Comparison of ENCODE assay signal across 21 mouse cellular contexts in the genomic region with DNA sequence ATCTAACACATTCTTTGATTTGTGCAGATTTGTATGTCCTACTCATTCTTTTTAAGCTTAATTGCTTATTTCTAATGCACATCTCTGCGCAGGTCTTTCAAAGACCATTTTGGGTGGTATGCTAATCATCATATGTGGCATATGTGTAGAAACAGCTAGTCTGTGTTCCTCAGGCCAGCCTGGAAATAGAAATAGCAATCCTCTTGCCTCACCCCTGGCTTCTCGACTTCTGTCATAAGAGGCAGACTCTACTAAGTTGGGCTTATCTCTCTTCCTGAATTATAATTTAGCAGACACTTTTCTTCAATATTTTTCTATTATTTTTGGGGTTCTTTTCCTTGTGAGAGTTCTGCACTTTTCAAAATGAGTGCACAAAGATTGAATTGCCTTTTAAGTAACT. TPM values are rescaled to one million over a fixed set of nuclear protein-coding genes. Genes with fewer than 3 reads are reported as not detected.
DNase-seq lines count a peak whose midpoint lies in the region; ATAC-seq and TF ChIP-seq lines count a peak whose summit lies in the region.
"Had no signal": no experiment of that assay in that cellular context is flagged by ENCODE, and none has a peak within 500 bp of the region (broad histone marks: within the 10 kb centered on the region; RNA-seq: fewer than 3 reads in every experiment).

No protein-coding gene starts in this region.

- 49% methylated on average over 2 of the region's 2 CpGs for WGBS in liver, adult 2 months
- 72% methylated on average over 2 of the region's 2 CpGs for WGBS in liver, embryonic 11.5 days
- WGBS in intestine, embryonic 15.5 days = 46% methylated on average over 2 of the region's 2 CpGs
- 69% methylated on average over 2 of the region's 2 CpGs for WGBS in stomach, embryonic 14.5 days
- 74% methylated on average over 2 of the region's 2 CpGs for WGBS in midbrain, embryonic 16.5 days

- H3K79me2 ChIP-seq in liver, adult 2 months (ENCODE audit: control insufficient read depth, insufficient read depth, low read length) = no peaks in the 10 kb centered on the region; the same call in 1 of the 2 replicates

- no peak overlapping the region for H3K4me3 ChIP-seq in gastrocnemius, adult 2 months
- H3K4me3 ChIP-seq in liver, adult 2 months (ENCODE audit: insufficient read depth, low read depth, low read length) = no peak overlapping the region
- no peak overlapping the region for H3K4me3 ChIP-seq in liver, embryonic 11.5 days (ENCODE audit: low read depth, low read length)
- no peak overlapping the region for H3K4me3 ChIP-seq in intestine, embryonic 15.5 days (replicated peaks)
- H3K4me3 ChIP-seq in stomach, embryonic 14.5 days (ENCODE audit: low read depth, low read length) = no peak overlapping the region
- no peak overlapping the region for H3K4me3 ChIP-seq in midbrain, embryonic 16.5 days (ENCODE audit: low read depth, low read length)
- H3K4me3 ChIP-seq: forebrain, embryonic 15.5 days; limb, embryonic 13.5 days; neural tube, embryonic 12.5 days had no signal

- TF ChIP-seq POLR2A in liver, adult 2 months (IDR thresholded peaks at IDR 0.05; ENCODE audit: extremely low read depth, insufficient read depth, low read length) = no peak

- no peaks in the 10 kb centered on the region for H3K9me3 ChIP-seq in liver, embryonic 11.5 days (ENCODE audit: control insufficient read depth, low read length)
- no peaks in the 10 kb centered on the region for H3K9me3 ChIP-seq in intestine, embryonic 15.5 days
- H3K9me3 ChIP-seq in stomach, embryonic 14.5 days (ENCODE audit: control insufficient read depth, low read depth, low read length) = no peaks in the 10 kb centered on the region
- H3K9me3 ChIP-seq in midbrain, embryonic 16.5 days (replicated peaks; ENCODE audit: control insufficient read depth, low read length, poor library complexity, severe bottlenecking) = no peaks in the 10 kb centered on the region
- H3K9me3 ChIP-seq: forebrain, embryonic 15.5 days; neural tube, embryonic 12.5 days had no signal

- intact Hi-C loops in gastrocnemius, adult 2 months (cut with DNase I) = no loop called here

- H3K9ac ChIP-seq in liver, adult 2 months (ENCODE audit: low read depth, low read length) = peak overlapping the region; percentile 47; the same call in 1 of the 2 replicates
- no peak overlapping the region for H3K9ac ChIP-seq in liver, embryonic 11.5 days (ENCODE audit: low read depth, low read length)
- H3K9ac ChIP-seq in intestine, embryonic 15.5 days = no peak overlapping the region
- no peak overlapping the region for H3K9ac ChIP-seq in stomach, embryonic 14.5 days (replicated peaks; ENCODE audit: low read depth, low read length)
- no peak overlapping the region for H3K9ac ChIP-seq in midbrain, embryonic 16.5 days (ENCODE audit: low read depth, low read length)
- H3K9ac ChIP-seq: forebrain, embryonic 15.5 days; hindbrain, embryonic 14.5 days; limb, embryonic 13.5 days; neural tube, embryonic 12.5 days had no signal

- ATAC-seq in liver, embryonic 11.5 days (replicated peaks; ENCODE audit: low FRiP score) = no peak
- ATAC-seq in intestine, embryonic 15.5 days = peak; percentile 40; the same call in 1 of the 2 replicates
- no peak for ATAC-seq in stomach, embryonic 14.5 days (ENCODE audit: insufficient number of reproducible peaks, insufficient read depth, low FRiP score, low read depth)
- no peak for ATAC-seq in midbrain, embryonic 16.5 days
- ATAC-seq: activated CD4-positive, CD25-positive, alpha-beta regulatory T cell, adult 4 months; forebrain, embryonic 15.5 days had no signal

- no peak for DNase-seq in gastrocnemius, adult 2 months
- no peak for DNase-seq in gastrocnemius, postnatal 4 days (ENCODE audit: low spot score in 2 of 2)
- DNase-seq in liver, adult 2 months (ENCODE audit: extremely low read depth, low read depth, low spot score) = no peak
- DNase-seq in liver, embryonic 11.5 days (ENCODE audit: low spot score) = no peak
- DNase-seq in layer of hippocampus, postnatal 25 days (ENCODE audit: extremely low spot score in 1 of 2, low spot score in 1 of 2) = no peak
- DNase-seq: adrenal gland, postnatal 36 days; cerebellum, postnatal 10 days; kidney, adult 8-10 months; kidney, postnatal 4 days; right cerebral cortex, postnatal 25 days had no signal

- H3K4me2 ChIP-seq in liver, embryonic 11.5 days = no peak overlapping the region
- H3K4me2 ChIP-seq in intestine, embryonic 15.5 days (replicated peaks) = no peak overlapping the region
- no peak overlapping the region for H3K4me2 ChIP-seq in stomach, embryonic 14.5 days (replicated peaks; ENCODE audit: low read depth, low read length)
- no peak overlapping the region for H3K4me2 ChIP-seq in midbrain, embryonic 16.5 days (ENCODE audit: low read length)
- H3K4me2 ChIP-seq: forebrain, embryonic 15.5 days; heart, embryonic 11.5 days; hindbrain, embryonic 14.5 days; limb, embryonic 13.5 days; neural tube, embryonic 12.5 days had no signal

- no peaks in the 10 kb centered on the region for H3K36me3 ChIP-seq in liver, adult 2 months (ENCODE audit: control insufficient read depth, insufficient read depth, low read length)
- no peaks in the 10 kb centered on the region for H3K36me3 ChIP-seq in liver, embryonic 11.5 days (ENCODE audit: control insufficient read depth, insufficient read depth, low read length)
- no peaks in the 10 kb centered on the region for H3K36me3 ChIP-seq in intestine, embryonic 15.5 days
- no peaks in the 10 kb centered on the region for H3K36me3 ChIP-seq in stomach, embryonic 14.5 days (ENCODE audit: control insufficient read depth, insufficient read depth, low read length)
- no peaks in the 10 kb centered on the region for H3K36me3 ChIP-seq in midbrain, embryonic 16.5 days (ENCODE audit: control insufficient read depth, insufficient read depth, low read length)
- H3K36me3 ChIP-seq: forebrain, embryonic 15.5 days; limb, embryonic 13.5 days; neural tube, embryonic 12.5 days had no signal

- H3K27ac ChIP-seq in gastrocnemius, adult 2 months = peak overlapping the region; percentile 58
- peak overlapping the region; percentile 99 for H3K27ac ChIP-seq in liver, adult 2 months (replicated peaks; ENCODE audit: insufficient read depth, low read depth, low read length)
- H3K27ac ChIP-seq in liver, embryonic 11.5 days (ENCODE audit: low read depth, low read length) = no peak overlapping the region
- peak overlapping the region; percentile 74 for H3K27ac ChIP-seq in intestine, embryonic 15.5 days
- H3K27ac ChIP-seq in stomach, embryonic 14.5 days (ENCODE audit: low read length) = peak overlapping the region; percentile 63; the same call in 1 of the 2 replicates
- H3K27ac ChIP-seq in midbrain, embryonic 16.5 days (ENCODE audit: low read length) = no peak overlapping the region
- H3K27ac ChIP-seq: forebrain, embryonic 15.5 days; hindbrain, embryonic 14.5 days; limb, embryonic 13.5 days; neural tube, embryonic 12.5 days had no signal

- no peaks in the 10 kb centered on the region for H3K27me3 ChIP-seq in liver, adult 2 months (ENCODE audit: control insufficient read depth, insufficient read depth, low read length)
- H3K27me3 ChIP-seq in liver, embryonic 11.5 days (replicated peaks; ENCODE audit: control insufficient read depth, insufficient read depth, low read length) = no peaks in the 10 kb centered on the region
- no peaks in the 10 kb centered on the region for H3K27me3 ChIP-seq in intestine, embryonic 15.5 days (replicated peaks)
- H3K27me3 ChIP-seq in stomach, embryonic 14.5 days (ENCODE audit: control insufficient read depth, insufficient read depth, low read length) = no peaks in the 10 kb centered on the region
- no peaks in the 10 kb centered on the region for H3K27me3 ChIP-seq in midbrain, embryonic 16.5 days (ENCODE audit: control insufficient read depth, insufficient read depth, low read depth, low read length)
- H3K27me3 ChIP-seq: forebrain, embryonic 15.5 days; limb, embryonic 13.5 days; neural tube, embryonic 12.5 days had no signal

- H3K4me1 ChIP-seq in liver, adult 2 months (ENCODE audit: control insufficient read depth, insufficient read depth, low read length) = peaks cover 27% of the 10 kb centered on the region
- no peaks in the 10 kb centered on the region; the same call in 1 of the 2 replicates for H3K4me1 ChIP-seq in liver, embryonic 11.5 days (replicated peaks; ENCODE audit: control insufficient read depth, insufficient read depth, low read length)
- peaks cover 10% of the 10 kb centered on the region; the same call in 1 of the 2 replicates for H3K4me1 ChIP-seq in intestine, embryonic 15.5 days (replicated peaks)
- peaks cover 9% of the 10 kb centered on the region for H3K4me1 ChIP-seq in stomach, embryonic 14.5 days (ENCODE audit: control insufficient read depth, insufficient read depth, low read length)
- H3K4me1 ChIP-seq in midbrain, embryonic 16.5 days (ENCODE audit: control insufficient read depth, insufficient read depth, low read length) = no peaks in the 10 kb centered on the region
- H3K4me1 ChIP-seq: forebrain, embryonic 15.5 days; neural tube, embryonic 12.5 days had no signal

- TF ChIP-seq CTCF in gastrocnemius, adult 2 months (IDR thresholded peaks at IDR 0.05) = no peak
- no peak for TF ChIP-seq CTCF in liver, adult 2 months (IDR thresholded peaks at IDR 0.05; ENCODE audit: low read depth, low read length)

RNA-seq across cellular contexts. Expression of gene Selenop, which starts 17.7 kb away (rescaled TPM):
- total RNA-seq in gastrocnemius, adult 2 months (2021) = 100 to 1,000 TPM; 104 to 171 TPM
- 100 to 1,000 TPM; 253 to 263 TPM for total RNA-seq in gastrocnemius, postnatal 4 days (2021)
- total RNA-seq in liver, adult 2 months (2014; rRNA removed) = 6,785 and 8,531 TPM in 2 replicates
- polyA plus RNA-seq in liver, adult 2 months (2012; rRNA removed) = 1,988 and 2,372 TPM in 2 replicates
- 268 and 281 TPM in 2 replicates for polyA plus RNA-seq in liver, embryonic 11.5 days (2014; fragmentation: Nextera tagmentation; extraction: Ambion mirVana)
- polyA plus RNA-seq in intestine, embryonic 15.5 days (2015; fragmentation: Nextera tagmentation; extraction: Ambion mirVana) = 338 and 379 TPM in 2 replicates
- polyA plus RNA-seq in stomach, embryonic 14.5 days (2014; fragmentation: Nextera tagmentation; extraction: Ambion mirVana) = 152 and 177 TPM in 2 replicates
- total RNA-seq in layer of hippocampus, postnatal 25 days (2021) = 100 to 1,000 TPM; 290 to 344 TPM
- 93.7 and 106 TPM in 2 replicates for polyA plus RNA-seq in midbrain, embryonic 16.5 days (2015; fragmentation: Nextera tagmentation; extraction: Ambion mirVana)

RNA-seq across cellular contexts. Expression of gene Ccdc152, which starts 52.7 kb away (rescaled TPM):
- total RNA-seq in gastrocnemius, adult 2 months (2021) = not detected
- not detected for total RNA-seq in gastrocnemius, postnatal 4 days (2021)
- 5.3 and 7.3 TPM in 2 replicates for total RNA-seq in liver, adult 2 months (2014; rRNA removed)
- 9.7 and 12.5 TPM in 2 replicates for polyA plus RNA-seq in liver, adult 2 months (2012; rRNA removed)
- 0.32 TPM in 1 of 2 replicates, not detected in the other for polyA plus RNA-seq in liver, embryonic 11.5 days (2014; fragmentation: Nextera tagmentation; extraction: Ambion mirVana)
- 0.30 and 0.91 TPM in 2 replicates for polyA plus RNA-seq in intestine, embryonic 15.5 days (2015; fragmentation: Nextera tagmentation; extraction: Ambion mirVana)
- polyA plus RNA-seq in stomach, embryonic 14.5 days (2014; fragmentation: Nextera tagmentation; extraction: Ambion mirVana) = 0.22 and 0.98 TPM in 2 replicates
- not detected for total RNA-seq in layer of hippocampus, postnatal 25 days (2021)
- polyA plus RNA-seq in midbrain, embryonic 16.5 days (2015; fragmentation: Nextera tagmentation; extraction: Ambion mirVana) = 0.17 TPM in 1 of 2 replicates, not detected in the other
- total RNA-seq: adrenal gland, postnatal 36 days; left cerebral cortex, adult 8-10 months; megakaryocyte-erythroid progenitor cell, adult 5-6 weeks had no signal
- polyA plus RNA-seq: forebrain, embryonic 15.5 days had no signal

Comparison
In these comparisons a context has a peak if more than half of its experiments do, and no peak if none do; other contexts are left out.
1. H3K27ac ChIP-seq: peak in gastrocnemius, adult 2 months (single experiment), liver, adult 2 months (single experiment), intestine, embryonic 15.5 days (single experiment) and stomach, embryonic 14.5 days (single experiment); none in liver, embryonic 11.5 days (single experiment) and midbrain, embryonic 16.5 days (single experiment).